In the genomic region with DNA sequence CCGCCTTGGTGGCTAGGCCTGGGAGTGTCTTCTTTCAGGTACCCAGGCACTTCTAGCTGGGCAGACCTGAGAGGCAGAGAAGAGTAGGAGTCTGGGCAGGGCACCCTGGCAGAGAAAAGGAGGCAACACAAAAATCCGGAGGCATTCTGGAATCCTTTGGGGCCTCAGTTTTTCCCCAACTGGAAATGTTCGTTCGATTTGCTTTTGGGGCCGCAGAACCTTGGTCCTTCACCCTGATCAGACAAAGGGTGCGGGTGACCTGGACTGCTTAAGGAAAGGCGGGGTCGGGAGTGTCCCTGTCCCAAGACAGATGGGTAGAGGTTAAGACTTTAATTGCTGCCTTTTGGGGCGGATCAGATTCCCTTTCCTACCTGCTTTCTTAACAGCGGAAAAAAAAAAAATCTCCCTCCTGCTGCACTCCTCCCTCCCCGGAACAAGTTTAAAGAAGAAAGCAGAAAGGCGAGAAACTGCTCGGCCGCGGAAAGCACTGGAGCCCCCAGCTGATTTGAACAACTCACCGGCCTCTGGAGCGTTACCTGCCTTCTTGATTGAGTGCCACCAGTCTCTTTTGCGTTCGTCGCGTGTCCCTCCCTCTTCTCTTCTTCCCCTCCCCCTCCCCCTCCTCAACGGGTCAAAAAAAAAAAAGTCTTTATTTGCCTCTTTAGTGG, we compare ENCODE assay signal across 19 mouse cellular contexts. TPM values are rescaled to one million over a fixed set of nuclear protein-coding genes. Genes with fewer than 3 reads are reported as not detected.
DNase-seq lines count a peak whose midpoint lies in the region; ATAC-seq and TF ChIP-seq lines count a peak whose summit lies in the region.
"Had no signal": no experiment of that assay in that cellular context is flagged by ENCODE, and none has a peak within 500 bp of the region (broad histone marks: within the 10 kb centered on the region; RNA-seq: fewer than 3 reads in every experiment).

No protein-coding gene starts in this region.

- TF ChIP-seq POLR2A in heart, adult 2 months (IDR thresholded peaks at IDR 0.05; ENCODE audit: insufficient read depth, low read depth, low read length): no peak

- H3K9ac ChIP-seq in hindbrain, embryonic 12.5 days: no peak overlapping the region
- H3K9ac ChIP-seq in hindbrain, embryonic 14.5 days: no peak overlapping the region
- no peak overlapping the region for H3K9ac ChIP-seq in ES-E14 (ENCODE audit: insufficient read depth, low read depth, low read length, poor library complexity, severe bottlenecking)
- H3K9ac ChIP-seq in embryonic facial prominence, embryonic 13.5 days: peak overlapping the region; percentile 61
- no peak overlapping the region for H3K9ac ChIP-seq in limb, embryonic 11.5 days (ENCODE audit: low read length)
- no peak overlapping the region for H3K9ac ChIP-seq in heart, adult 2 months (ENCODE audit: low read depth, low read length)
- H3K9ac ChIP-seq: liver, embryonic 13.5 days; neural tube, embryonic 13.5 days had no signal

- H3K79me2 ChIP-seq in heart, adult 2 months (replicated peaks; ENCODE audit: control insufficient read depth, insufficient read depth, low read length): no peaks in the 10 kb centered on the region

- no peak for TF ChIP-seq CTCF in heart, adult 2 months (IDR thresholded peaks at IDR 0.05)

- in situ Hi-C loops in ES-E14 (cut with MboI; ENCODE audit: low sequenced_read_pairs in 2 of 2, unreplicated experiment in 2 of 2): loop anchor here in 1 of 2 experiments (25.0 kb wide), 1 partner anchor 212 kb away; no protein-coding TSS in a partner anchor

- H3K4me2 ChIP-seq in hindbrain, embryonic 12.5 days (replicated peaks): no peak overlapping the region
- no peak overlapping the region for H3K4me2 ChIP-seq in hindbrain, embryonic 14.5 days (replicated peaks)
- 0 out of 2 replicates have a peak overlapping the region, but pooled peaks have one; percentile 79 for H3K4me2 ChIP-seq in embryonic facial prominence, embryonic 13.5 days
- no peak overlapping the region for H3K4me2 ChIP-seq in limb, embryonic 11.5 days (ENCODE audit: low read depth, severe bottlenecking)

- intact Hi-C loops in heart, adult 2 months (cut with DNase I): no loop called here

- H3K36me3 ChIP-seq in hindbrain, embryonic 12.5 days: no peaks in the 10 kb centered on the region
- H3K36me3 ChIP-seq in hindbrain, embryonic 14.5 days (replicated peaks; ENCODE audit: control insufficient read depth, insufficient read depth): no peaks in the 10 kb centered on the region
- H3K36me3 ChIP-seq in ES-E14 (ENCODE audit: control insufficient read depth, insufficient read depth, low read length, poor library complexity, severe bottlenecking): no peaks in the 10 kb centered on the region
- no peaks in the 10 kb centered on the region for H3K36me3 ChIP-seq in embryonic facial prominence, embryonic 13.5 days
- H3K36me3 ChIP-seq in limb, embryonic 11.5 days (ENCODE audit: control insufficient read depth, insufficient read depth, low read length): no peaks in the 10 kb centered on the region
- H3K36me3 ChIP-seq in heart, adult 2 months (ENCODE audit: control insufficient read depth, insufficient read depth, low read length): no peaks in the 10 kb centered on the region
- H3K36me3 ChIP-seq: liver, embryonic 13.5 days; neural tube, embryonic 13.5 days had no signal

- H3K9me3 ChIP-seq in hindbrain, embryonic 12.5 days (replicated peaks): no peaks in the 10 kb centered on the region
- 0 out of 2 replicates have a peak, but pooled peaks cover 4% of the 10 kb centered on the region for H3K9me3 ChIP-seq in hindbrain, embryonic 14.5 days (ENCODE audit: control insufficient read depth, low read length)
- no peaks in the 10 kb centered on the region for H3K9me3 ChIP-seq in ES-E14 (ENCODE audit: control insufficient read depth, insufficient read depth, low read depth, low read length)
- H3K9me3 ChIP-seq in embryonic facial prominence, embryonic 13.5 days: no peaks in the 10 kb centered on the region
- no peaks in the 10 kb centered on the region for H3K9me3 ChIP-seq in limb, embryonic 11.5 days (ENCODE audit: control insufficient read depth, low read length)
- H3K9me3 ChIP-seq: liver, embryonic 13.5 days; neural tube, embryonic 13.5 days had no signal

- under 1% methylated on average over 22 of the region's 22 CpGs for WGBS in hindbrain, embryonic 12.5 days
- WGBS in hindbrain, embryonic 14.5 days: under 1% methylated on average over 22 of the region's 22 CpGs
- under 1% methylated on average over 22 of the region's 22 CpGs for WGBS in embryonic facial prominence, embryonic 13.5 days
- WGBS in limb, embryonic 11.5 days: under 1% methylated on average over 22 of the region's 22 CpGs
- 5% methylated on average over 22 of the region's 22 CpGs for WGBS in heart, adult 2 months

- peaks cover 89% of the 10 kb centered on the region for H3K27me3 ChIP-seq in hindbrain, embryonic 12.5 days
- peaks cover 93% of the 10 kb centered on the region for H3K27me3 ChIP-seq in hindbrain, embryonic 14.5 days (ENCODE audit: control insufficient read depth, insufficient read depth, low read length)
- H3K27me3 ChIP-seq in embryonic facial prominence, embryonic 13.5 days: peaks cover 91% of the 10 kb centered on the region
- H3K27me3 ChIP-seq in limb, embryonic 11.5 days (ENCODE audit: control insufficient read depth, insufficient read depth, low read length): peaks cover 75% of the 10 kb centered on the region
- H3K27me3 ChIP-seq in heart, adult 2 months (ENCODE audit: control insufficient read depth, insufficient read depth, low read length): peaks cover 38% of the 10 kb centered on the region

- ATAC-seq in hindbrain, embryonic 12.5 days (ENCODE audit: low FRiP score): no peak
- no peak for ATAC-seq in hindbrain, embryonic 14.5 days (ENCODE audit: low FRiP score)
- ATAC-seq in embryonic facial prominence, embryonic 13.5 days (ENCODE audit: insufficient number of reproducible peaks, insufficient read depth, low FRiP score, low TSS enrichment, low read depth): no peak
- ATAC-seq in limb, embryonic 11.5 days (ENCODE audit: insufficient number of reproducible peaks, low FRiP score, low TSS enrichment, low read depth): no peak
- ATAC-seq: Patski had no signal

- 0 out of 2 replicates have a peak overlapping the region, but pooled peaks have one; percentile 0 for H3K4me3 ChIP-seq in hindbrain, embryonic 12.5 days
- no peak overlapping the region for H3K4me3 ChIP-seq in hindbrain, embryonic 14.5 days (replicated peaks; ENCODE audit: low read length)
- peak overlapping the region in 1 of 2 experiments; percentile 56; a peak in 1 of 4 replicates for H3K4me3 ChIP-seq in ES-E14 (ENCODE audit: insufficient read depth in 1 of 2, low read depth in 1 of 2, low read length in 2 of 2, poor library complexity in 1 of 2, severe bottlenecking in 1 of 2)
- H3K4me3 ChIP-seq in embryonic facial prominence, embryonic 13.5 days: peak overlapping the region; percentile 47
- no peak overlapping the region for H3K4me3 ChIP-seq in limb, embryonic 11.5 days (ENCODE audit: low read depth, low read length)
- H3K4me3 ChIP-seq in heart, adult 2 months: no peak overlapping the region
- H3K4me3 ChIP-seq: layer of hippocampus, adult 2 months had no signal

- no peak for TF ChIP-seq EP300 in heart, adult 2 months (IDR thresholded peaks at IDR 0.05; ENCODE audit: insufficient read depth, low read depth, low read length)

- no peak for DNase-seq in hindbrain, embryonic 14.5 days (ENCODE audit: low spot score)
- DNase-seq in ES-E14 (ENCODE audit: low read depth, low spot score): no peak
- peak; percentile 54 for DNase-seq in limb, embryonic 11.5 days (ENCODE audit: low spot score)
- no peak for DNase-seq in heart, adult 2 months
- no peak for DNase-seq in Muller cell, postnatal 12 days (ENCODE audit: inconsistent ontology term)
- DNase-seq in thymus, postnatal 0 days (ENCODE audit: low spot score): no peak
- DNase-seq: cerebellum, adult 18-20 months; liver, embryonic 13.5 days; lung, postnatal 10 days had no signal

- no peak overlapping the region for H3K27ac ChIP-seq in hindbrain, embryonic 12.5 days
- H3K27ac ChIP-seq in hindbrain, embryonic 14.5 days: no peak overlapping the region
- no peak overlapping the region for H3K27ac ChIP-seq in ES-E14 (ENCODE audit: insufficient read depth, low read depth, low read length, poor library complexity, severe bottlenecking)
- peak overlapping the region; percentile 71; the same call in 1 of the 2 replicates for H3K27ac ChIP-seq in embryonic facial prominence, embryonic 13.5 days
- no peak overlapping the region for H3K27ac ChIP-seq in limb, embryonic 11.5 days (replicated peaks; ENCODE audit: low read depth, low read length)
- H3K27ac ChIP-seq in heart, adult 2 months: no peak overlapping the region
- H3K27ac ChIP-seq: layer of hippocampus, adult 2 months; liver, embryonic 13.5 days; neural tube, embryonic 13.5 days had no signal

- H3K4me1 ChIP-seq in hindbrain, embryonic 12.5 days: peaks cover 24% of the 10 kb centered on the region
- no peaks in the 10 kb centered on the region; the same call in 1 of the 2 replicates for H3K4me1 ChIP-seq in hindbrain, embryonic 14.5 days (replicated peaks; ENCODE audit: control insufficient read depth, insufficient read depth, low read length)
- H3K4me1 ChIP-seq in ES-E14 (ENCODE audit: control insufficient read depth in 2 of 2, insufficient read depth in 2 of 2, low read length in 2 of 2, poor library complexity in 1 of 2): no peaks in the 10 kb centered on the region; a peak in 1 of 4 replicates
- peaks cover 32% of the 10 kb centered on the region for H3K4me1 ChIP-seq in embryonic facial prominence, embryonic 13.5 days
- peaks cover 7% of the 10 kb centered on the region; the same call in 1 of the 2 replicates for H3K4me1 ChIP-seq in limb, embryonic 11.5 days (ENCODE audit: control insufficient read depth, insufficient read depth, low read length)
- no peaks in the 10 kb centered on the region for H3K4me1 ChIP-seq in heart, adult 2 months (ENCODE audit: control insufficient read depth, insufficient read depth, low read length)
- H3K4me1 ChIP-seq: liver, embryonic 13.5 days had no signal

TF ChIP-seq in ES-E14, 5 proteins besides CTCF, POLR2A, EP300 and RAD21:
- TF ChIP-seq ZC3H11A (IDR thresholded peaks at IDR 0.05; ENCODE audit: borderline replicate concordance, low read depth, low read length) (no peak), HCFC1 (IDR thresholded peaks at IDR 0.05; ENCODE audit: borderline replicate concordance, insufficient read depth, low read length) (0 out of 2 replicates have a peak, but pooled peaks have one; percentile 22)

RNA-seq across cellular contexts. Expression of a gene that starts 2.3 kb away (rescaled TPM):
- 0.16 and 0.26 TPM in 2 replicates for polyA plus RNA-seq in hindbrain, embryonic 12.5 days (2016; fragmentation: Nextera tagmentation; extraction: Ambion mirVana)
- polyA plus RNA-seq in hindbrain, embryonic 14.5 days (2014; fragmentation: Nextera tagmentation; extraction: Ambion mirVana): not detected in 2 replicates
- total RNA-seq in ES-E14 (2012; rRNA removed): not detected in 2 replicates
- 9.3 and 19.0 TPM in 2 replicates for polyA plus RNA-seq in embryonic facial prominence, embryonic 13.5 days (2015; fragmentation: Nextera tagmentation; extraction: Ambion mirVana)
- polyA plus RNA-seq in limb, embryonic 11.5 days (2014; fragmentation: Nextera tagmentation; extraction: Ambion mirVana): not detected in 2 replicates
- total RNA-seq in heart, adult 2 months (2021): not detected
- polyA plus RNA-seq in heart, adult 2 months (2012; rRNA removed): not detected in 2 replicates
- polyA plus RNA-seq in thymus, postnatal 0 days (2015; fragmentation: Nextera tagmentation; extraction: Ambion mirVana): 0.18 and 0.28 TPM in 2 replicates
- total RNA-seq: adrenal gland, adult 18-20 months; layer of hippocampus, adult 2 months; megakaryocyte-erythroid progenitor cell, adult 5-6 weeks had no signal
- polyA plus RNA-seq: gonadal fat pad, adult 2 months; heart, embryonic 16.5 days; kidney, embryonic 14.5 days; liver, embryonic 13.5 days; neural tube, embryonic 13.5 days; Patski had no signal

Comparison
In these comparisons a context has a peak if more than half of its experiments do, and no peak if none do; other contexts are left out.
1. H3K4me3 ChIP-seq: peak in hindbrain, embryonic 12.5 days (single experiment) and embryonic facial prominence, embryonic 13.5 days (single experiment); none in hindbrain, embryonic 14.5 days (single experiment), limb, embryonic 11.5 days (single experiment) and heart, adult 2 months (single experiment).